Mouse (Mus musculus) CH12.LX (cell line): ENCODE data around the gene Lrrn2.

ENCODE experiments used
- CTCF ChIP-seq, 2 experiments: IDR thresholded peaks in 1 of 2; conservative IDR thresholded peaks in 1 of 2; 2 replicates each; pipeline ENCODE4 v1.5.1; 2011 to 2012; ENCODE audit warnings: low read depth in 2 of 2, low read length in 2 of 2, improper control_type of control experiment in 1 of 2, inconsistent platforms in 1 of 2, mild to moderate bottlenecking in 1 of 2, moderate library complexity in 1 of 2
- ETS1 ChIP-seq: conservative IDR thresholded peaks from 2 replicates; pipeline ENCODE4 v1.6.1; 2012; ENCODE audit warnings: low read depth, mild to moderate bottlenecking, inconsistent platforms, low read length, improper control_type of control experiment, moderate library complexity
- JUND ChIP-seq: conservative IDR thresholded peaks from 2 replicates; pipeline ENCODE4 v1.6.1; 2011; ENCODE audit warnings: low read depth, low read length, improper control_type of control experiment
- POLR2A ChIP-seq: IDR thresholded peaks from 2 replicates; pipeline ENCODE4 v1.6.1; 2011; ENCODE audit warnings: low read depth, mild to moderate bottlenecking, improper control_type of control experiment, low read length
- ZC3H11A ChIP-seq: IDR thresholded peaks from 2 replicates; pipeline ENCODE4 v1.6.1; 2012; ENCODE audit warnings: low read depth, mild to moderate bottlenecking, inconsistent platforms, low read length, improper control_type of control experiment

GRCm38 (mm10) chr1:132881041-132881761 lies 1.1 kb downstream of the Lrrn2 start:
- TF ChIP-seq CTCF (conservative IDR thresholded peaks at IDR 0.05 in 1 of 2, IDR thresholded peaks at IDR 0.05 in 1 of 2; ENCODE audit: low read depth in 2 of 2, low read length in 2 of 2): no peak
- no peak for TF ChIP-seq ZC3H11A
- TF ChIP-seq JUND: no peak
- no peak for TF ChIP-seq POLR2A
- TF ChIP-seq ETS1: no peak
